Mouse (Mus musculus): ENCODE measurements around the gene Pim1.

DNA sequence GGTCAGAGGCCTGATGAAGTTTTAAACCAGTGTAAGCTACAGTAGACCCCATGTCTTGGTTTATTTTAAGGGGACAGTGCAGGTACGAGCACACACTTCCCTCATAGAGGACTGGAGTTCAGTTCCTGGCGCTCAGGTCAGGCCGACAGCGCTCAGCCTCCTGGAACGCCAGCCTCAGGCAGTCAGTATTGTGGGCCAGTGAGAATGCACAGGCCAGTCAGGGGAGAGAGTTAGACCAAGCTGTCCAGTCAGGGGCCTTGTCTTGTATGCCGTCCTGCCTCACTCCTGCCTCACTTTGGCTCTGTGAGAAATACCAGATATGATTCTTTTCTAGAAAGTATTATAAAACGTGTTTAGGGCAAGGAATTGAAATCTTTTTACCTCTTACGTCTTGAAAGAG is 42.5 kb upstream of the Pim1 start:
- no peak for TF ChIP-seq BHLHE40 (IDR thresholded peaks at IDR 0.05; ENCODE audit: low read depth, low read length)
- no peak for TF ChIP-seq CTCF (conservative IDR thresholded peaks at IDR 0.05 in 1 of 2, IDR thresholded peaks at IDR 0.05 in 1 of 2; ENCODE audit: low read depth in 2 of 2, low read length in 2 of 2)
- no peak for TF ChIP-seq JUN (IDR thresholded peaks at IDR 0.05; ENCODE audit: insufficient read depth, low read depth, low read length)
- TF ChIP-seq MYC (IDR thresholded peaks at IDR 0.05; ENCODE audit: low read depth, low read length) = no peak
- no peak for TF ChIP-seq GABPA (IDR thresholded peaks at IDR 0.05; ENCODE audit: insufficient replicate concordance, low read depth, low read length)
- no peak for TF ChIP-seq POLR2A (IDR thresholded peaks at IDR 0.05; ENCODE audit: low read depth, low read length)
- no peak for TF ChIP-seq EP300 (IDR thresholded peaks at IDR 0.05; ENCODE audit: low read length)
- no peak for TF ChIP-seq CHD1 (IDR thresholded peaks at IDR 0.05; ENCODE audit: low read depth, low read length)
- no peak for TF ChIP-seq CHD2 (IDR thresholded peaks at IDR 0.05; ENCODE audit: low read length)
- no peak for TF ChIP-seq IRF4 (IDR thresholded peaks at IDR 0.05; ENCODE audit: low read depth, low read length)

All from CH12.LX (cell line).